Mouse (Mus musculus): ENCODE measurements at regions not wholly inside any gene's neighbourhood (a gene's known extent, or its start where the extent isn't known, plus 50 kb on each side); places are given as distances from the start of the nearest gene placed in this dataset.
A peak's percentile ranks its signal among the peaks of the same experiment; 100 is the strongest.
"Not testable (repeated sequence)": the region's sequence is repeated elsewhere in the genome, so short reads cannot be mapped to it uniquely, and the experiment has no call there.

DNA sequence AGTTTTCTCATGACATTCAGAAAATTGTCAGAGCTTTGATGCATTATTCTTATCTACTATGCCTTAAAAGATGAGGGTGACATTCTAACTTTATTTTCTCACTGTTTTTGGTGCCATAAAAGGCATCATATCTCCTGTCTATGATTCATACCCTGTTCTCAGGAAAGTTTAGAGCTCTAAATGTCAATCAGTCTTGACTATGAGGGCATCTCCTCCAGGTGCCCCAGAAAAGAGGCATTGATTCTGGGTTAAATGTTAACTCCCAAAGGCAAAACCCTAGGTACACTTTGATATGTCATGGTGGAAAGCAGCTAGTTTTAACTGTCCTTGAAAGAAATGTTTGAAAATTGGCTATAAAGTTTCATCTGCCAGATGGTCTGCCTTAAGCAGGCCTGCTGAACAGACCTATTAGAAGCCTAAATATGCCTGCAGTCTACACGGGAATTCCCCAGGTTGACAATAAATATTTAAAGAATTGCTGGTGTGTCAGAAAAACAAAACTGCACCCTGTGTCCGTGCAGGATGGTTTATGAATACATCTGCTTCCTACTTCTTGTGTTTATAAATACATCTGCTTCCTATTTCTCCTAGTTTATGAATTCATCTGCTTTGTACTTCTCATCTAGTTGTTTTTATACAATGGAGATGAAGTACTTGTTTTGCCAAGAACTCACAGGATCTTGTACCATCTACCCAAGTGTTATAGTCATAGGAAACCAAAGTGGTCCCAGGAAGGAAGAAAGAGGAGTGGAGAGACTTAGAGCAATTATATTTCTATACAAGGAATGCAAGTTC lies 172.3 kb downstream of the Snca start:
- DNase-seq (ENCODE audit: low spot score), result no peak

DNA sequence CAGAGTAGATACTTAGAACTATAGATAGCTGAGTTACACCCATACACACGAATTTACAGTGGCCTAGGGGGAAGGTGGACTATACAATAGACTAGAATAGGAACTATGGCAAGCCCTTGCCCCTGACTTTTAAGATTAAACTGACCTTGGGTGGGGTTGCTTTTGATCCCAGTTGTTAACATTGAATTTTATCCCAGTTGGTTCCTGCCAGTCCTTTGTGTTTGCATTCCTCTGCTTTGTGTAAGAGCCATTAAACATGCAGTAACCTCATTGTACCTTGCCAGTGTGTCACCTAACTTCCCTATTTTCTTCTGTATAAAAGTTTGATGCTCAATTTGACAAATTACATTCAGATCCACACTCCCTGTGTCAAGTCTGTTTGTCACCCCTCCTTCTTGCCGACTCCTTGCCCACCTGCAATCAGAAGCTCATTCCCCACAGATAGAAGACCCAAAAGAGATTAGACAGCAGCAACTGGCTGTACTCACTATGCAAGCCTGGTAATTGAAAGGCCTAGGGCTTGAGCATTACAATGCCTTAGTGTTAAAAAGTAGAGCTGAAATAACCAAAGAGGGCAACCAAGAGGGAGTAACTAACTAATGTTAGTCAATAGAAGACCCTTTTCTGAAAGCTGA lies 182.6 kb downstream of the Snca start:
- not testable (repeated sequence) for DNase-seq (ENCODE audit: low spot score)

DNA sequence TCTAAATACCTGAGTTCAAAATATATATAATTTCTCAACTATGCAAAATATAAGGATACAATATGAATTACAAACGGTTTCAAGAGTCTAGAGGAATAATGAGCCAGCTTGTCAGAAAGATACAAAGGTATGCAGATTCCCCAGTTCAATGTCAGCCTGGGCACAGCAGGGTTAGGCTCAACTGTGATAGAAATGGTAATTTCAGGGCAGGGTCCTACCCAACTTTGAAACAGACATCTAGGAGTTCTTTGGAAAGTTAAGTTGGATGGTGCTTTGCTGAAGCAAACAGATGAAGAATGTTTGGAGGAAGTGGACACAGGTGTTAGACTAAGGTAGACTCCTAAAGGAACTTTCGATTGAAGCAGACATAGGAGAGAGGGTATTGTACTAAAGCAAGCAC lies 187.4 kb downstream of the Snca start:
- DNase-seq (ENCODE audit: low spot score), result no peak

DNA sequence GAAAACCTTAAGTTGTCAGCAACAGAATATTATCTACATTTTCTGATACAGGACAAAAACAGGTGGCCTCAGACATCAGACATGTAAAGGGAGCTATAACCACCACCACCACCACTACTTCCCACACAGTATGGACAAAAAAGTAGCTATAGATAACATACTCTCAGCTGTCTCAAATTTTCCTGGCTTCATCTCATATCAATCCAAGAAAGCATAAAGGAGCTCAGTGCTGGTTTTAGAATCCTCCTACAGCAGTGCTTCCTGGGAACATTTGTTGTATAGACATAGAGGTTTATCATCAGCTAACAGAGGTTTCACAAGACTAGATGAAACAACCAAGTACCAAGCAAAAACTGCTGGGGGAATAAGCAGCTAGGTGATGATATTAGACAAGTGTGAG lies 213.3 kb downstream of the Snca start:
- no peak for DNase-seq (ENCODE audit: low spot score)

DNA sequence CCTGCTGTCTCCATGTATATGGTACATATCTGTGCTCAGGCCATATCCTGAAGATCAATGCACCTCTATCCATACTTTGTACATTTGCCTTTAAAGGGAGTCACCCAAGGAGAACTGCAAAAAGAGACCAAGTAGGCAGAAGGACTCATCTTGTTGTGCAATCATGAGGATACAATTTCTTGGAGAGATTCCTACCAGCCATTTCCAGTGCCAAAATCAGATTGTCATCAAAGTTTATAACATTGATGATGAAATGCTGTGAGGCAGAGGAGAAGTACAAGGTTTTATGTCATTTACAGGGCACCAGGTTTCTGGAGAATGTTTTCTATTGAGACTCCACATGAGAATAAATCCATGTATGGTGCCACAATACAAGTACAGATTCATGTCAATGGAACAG lies 229.5 kb downstream of the Snca start:
- no peak for DNase-seq (ENCODE audit: low spot score)

DNA sequence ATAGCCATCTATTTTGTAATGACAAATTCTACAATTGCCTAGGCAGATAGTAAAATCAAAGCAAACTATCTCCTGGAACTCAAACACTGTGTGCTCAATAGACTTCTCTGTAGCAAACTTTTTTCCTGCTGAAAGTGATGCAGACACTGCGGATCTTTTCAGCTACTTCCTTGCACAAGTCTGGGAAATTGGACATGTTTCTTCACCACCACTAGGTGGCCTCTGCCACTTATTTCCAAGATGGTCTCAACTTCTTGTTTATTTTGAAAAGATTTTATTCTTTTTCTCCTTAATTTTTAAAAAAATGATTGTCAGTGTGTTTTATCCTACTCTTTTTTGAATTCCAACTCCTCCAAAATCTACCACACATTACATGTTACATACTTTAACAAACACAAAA lies 265.4 kb downstream of the Snca start:
- DNase-seq (ENCODE audit: low spot score), result no peak

DNA sequence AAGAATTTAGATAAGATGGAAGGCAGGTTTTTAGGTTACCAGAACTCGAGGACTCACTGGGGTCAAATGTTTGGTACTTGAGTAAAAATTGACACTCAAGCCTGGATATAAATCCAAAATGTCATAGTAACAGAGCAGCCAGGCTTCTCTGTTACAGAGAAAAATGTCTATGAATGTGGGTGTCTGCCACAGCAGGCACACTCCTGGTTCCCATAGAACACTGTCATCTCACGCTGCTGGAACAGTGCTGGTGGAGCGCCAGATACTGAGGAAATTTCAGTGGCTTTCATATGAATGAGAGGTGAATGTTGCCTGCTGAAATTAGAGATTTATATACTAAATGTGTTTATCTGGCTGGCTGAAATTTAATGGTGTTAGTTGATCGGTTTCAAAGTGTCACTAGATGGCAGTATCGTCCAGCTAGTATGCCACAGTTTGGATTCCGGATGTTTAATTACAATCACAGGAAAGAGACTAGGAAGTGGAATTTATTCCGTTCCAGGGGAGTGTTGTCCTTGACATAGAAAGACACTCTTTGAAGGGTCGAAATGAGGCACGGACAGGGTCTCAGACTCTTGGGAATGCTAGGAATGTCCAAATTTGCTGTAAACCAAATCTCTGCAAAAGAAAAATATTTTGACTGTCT lies 273.9 kb downstream of the Snca start:
- peak; percentile 16 for DNase-seq (ENCODE audit: low spot score)

All from heart, adult 8-10 months (tissue).